Mouse (Mus musculus) bone marrow, adult 2 months (tissue): ENCODE data around the gene Ambn.

Experiments used
- CTCF ChIP-seq: fragments of 200-500 bp; IDR thresholded peaks from 2 replicates; pipeline ENCODE4 v1.5.1; 2011; ENCODE audit warnings: low read length, control low read depth; ENCODE audit not compliant: control insufficient read depth, insufficient read depth
- POLR2A ChIP-seq: fragments of 200-500 bp; IDR thresholded peaks from 2 replicates; pipeline ENCODE4 v1.6.1; 2011; ENCODE audit warnings: low read depth, mild to moderate bottlenecking, control low read depth, low read length, borderline replicate concordance; ENCODE audit not compliant: control insufficient read depth

DNA sequence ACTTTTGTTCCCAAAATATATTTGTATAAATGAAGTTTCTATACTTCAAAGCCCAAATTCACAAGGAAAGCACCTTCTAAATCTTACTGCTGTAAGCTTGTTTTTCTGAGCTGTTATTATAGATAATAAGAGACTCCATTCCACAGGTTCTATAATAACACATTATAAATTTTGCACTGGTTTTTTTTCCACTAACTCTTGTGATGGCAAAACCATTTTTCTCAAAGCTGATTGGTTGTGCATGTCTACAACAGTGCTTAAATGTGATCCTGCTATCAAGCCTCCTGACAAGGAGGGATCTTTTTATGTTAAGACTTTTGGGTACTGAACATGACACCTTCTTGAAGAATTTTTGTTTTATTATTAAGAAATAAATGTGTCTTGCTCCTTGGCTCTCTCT, 31.9 kb downstream of the Ambn start, which contains the start of gene Enam:
- TF ChIP-seq POLR2A (no peak), CTCF (no peak)
